Mouse (Mus musculus) neural tube, embryonic 15.5 days (tissue): Measurements from ENCODE around the gene Htt. TPM values are rescaled to one million over a fixed set of nuclear protein-coding genes. Genes with fewer than 3 reads are reported as not detected.
A peak's percentile ranks its signal among the peaks of the same experiment; 100 is the strongest.

Experiments used
- ATAC-seq: fragments of 200-750 bp; cut with Nextera tagmentation; 2 replicates; pipeline ENCODE4 v1.8.0; 2017; ENCODE audit warnings: mild to moderate bottlenecking, moderate TSS enrichment, moderate library complexity; ENCODE audit not compliant: low FRiP score
- H3K27ac ChIP-seq: fragments of 300-500 bp; sonication (generic); replicated peaks from 2 replicates; pipeline ENCODE4 v1.5.1; 2015; ENCODE audit warnings: mild to moderate bottlenecking, inconsistent platforms
- H3K27me3 ChIP-seq: fragments of 300-500 bp; sonication (generic); replicated peaks from 2 replicates; pipeline ENCODE4 v1.6.1; 2015; ENCODE audit warnings: inconsistent platforms
- H3K36me3 ChIP-seq: fragments of 300-500 bp; sonication (generic); 2 replicates; pipeline ENCODE4 v1.6.1; 2015; ENCODE audit warnings: inconsistent platforms
- H3K4me1 ChIP-seq: fragments of 300-500 bp; sonication (generic); 2 replicates; pipeline ENCODE4 v1.6.1; 2015; ENCODE audit warnings: inconsistent platforms
- H3K4me2 ChIP-seq: fragments of 300-500 bp; sonication (generic); 2 replicates; pipeline ENCODE4 v1.6.1; 2015; ENCODE audit warnings: inconsistent platforms, mild to moderate bottlenecking, moderate library complexity
- H3K4me3 ChIP-seq: fragments of 300-500 bp; sonication (generic); replicated peaks from 2 replicates; pipeline ENCODE4 v1.5.1; 2015; ENCODE audit warnings: mild to moderate bottlenecking, inconsistent platforms
- H3K9ac ChIP-seq: fragments of 300-500 bp; sonication (generic); replicated peaks from 2 replicates; pipeline ENCODE4 v1.6.1; 2015; ENCODE audit warnings: mild to moderate bottlenecking, inconsistent platforms
- H3K9me3 ChIP-seq: fragments of 300-500 bp; sonication (generic); replicated peaks from 2 replicates; pipeline ENCODE4 v1.6.1; 2016; ENCODE audit warnings: inconsistent platforms
- WGBS: fragments of 180-500 bp; shearing (Covaris S2); methylation state at CpG from one replicate; pipeline ENCODE4 v1.1.7; 2015; ENCODE audit warnings: mixed read lengths; 5-methylcytosine and 5-hydroxymethylcytosine counted together
- polyA plus RNA-seq: library from polyadenylated mRNA; unstranded; fragments of >200 nt; fragmentation: Nextera tagmentation; extraction: Ambion mirVana; gene quantifications from 2 replicates; pipeline ENCODE4 v1.2.1, GENCODE M21; 2015

The Htt gene
- polyA plus RNA-seq, 1 experiment from 2014 or later, result 14.0 TPM

GRCm38 (mm10) chr5:34943428-34943827 lies 181.9 kb downstream of the Htt start:
- Histone ChIP-seq H3K4me3 (no peak overlapping the region), H3K4me2 (no peak overlapping the region), H3K4me1 (peaks cover 12% of the 10 kb centered on the region), H3K9ac (no peak overlapping the region), H3K9me3 (no peaks in the 10 kb centered on the region), H3K36me3 (no peaks in the 10 kb centered on the region), H3K27me3 (no peaks in the 10 kb centered on the region), H3K27ac (no peak overlapping the region)
- 91% methylated on average over 3 of the region's 3 CpGs for WGBS
- no peak for ATAC-seq

- H3K36me3 ChIP-seq, result no peaks in the 10 kb centered on the region
- peak within 1 kb of the TSS; percentile 82 for H3K4me2 ChIP-seq
- H3K4me3 ChIP-seq, result peak within 1 kb of the TSS; percentile 87
- H3K9me3 ChIP-seq, result no peaks in the 10 kb centered on the region
- WGBS, result under 1% methylated on average over 58 of the region's 84 CpGs
- no peaks in the 10 kb centered on the region for H3K27me3 ChIP-seq
- H3K4me1 ChIP-seq, result peaks cover 42% of the 10 kb centered on the region
- H3K27ac ChIP-seq, result peak within 1 kb of the TSS; percentile 87
- H3K9ac ChIP-seq, result peak within 1 kb of the TSS; percentile 91
- ATAC-seq, result peak; percentile 90
Measured at GRCm38 (mm10) chr5:34948861-34949760, 187.6 kb downstream of the Htt start, which contains the start of gene Rgs12. Gene Rgs12, plus strand, starts transcription at chr5:34949445.

GRCm38 (mm10) chr5:34949769-34950211 lies 188.2 kb downstream of the Htt start:
- Histone ChIP-seq H3K4me2 (peak overlapping the region; percentile 82), H3K9ac (peak overlapping the region; percentile 91), H3K27me3 (no peaks in the 10 kb centered on the region), H3K36me3 (no peaks in the 10 kb centered on the region), H3K9me3 (no peaks in the 10 kb centered on the region), H3K27ac (peak overlapping the region; percentile 87), H3K4me3 (peak overlapping the region; percentile 87), H3K4me1 (peaks cover 49% of the 10 kb centered on the region)
- WGBS, result 0% methylated on average over 12 of the region's 12 CpGs
- peak; percentile 28 for ATAC-seq

- Histone ChIP-seq H3K27ac (peak overlapping the region; percentile 87), H3K4me3 (peak overlapping the region; percentile 87), H3K9ac (peak overlapping the region; percentile 91; the same call in 1 of the 2 replicates), H3K4me1 (peaks cover 51% of the 10 kb centered on the region), H3K9me3 (no peaks in the 10 kb centered on the region), H3K4me2 (peak overlapping the region; percentile 82), H3K36me3 (no peaks in the 10 kb centered on the region), H3K27me3 (no peaks in the 10 kb centered on the region)
- 67% methylated on average over 6 of the region's 6 CpGs for WGBS
- no peak for ATAC-seq
Measured at GRCm38 (mm10) chr5:34950486-34951160, 189.1 kb downstream of the Htt start.

- no peaks in the 10 kb centered on the region for H3K27me3 ChIP-seq
- peak overlapping the region; percentile 82 for H3K4me2 ChIP-seq
- H3K9me3 ChIP-seq, result no peaks in the 10 kb centered on the region
- ATAC-seq, result no peak
- no peak overlapping the region for H3K9ac ChIP-seq
- H3K4me3 ChIP-seq, result no peak overlapping the region
- no peaks in the 10 kb centered on the region for H3K36me3 ChIP-seq
- H3K27ac ChIP-seq, result peak overlapping the region; percentile 87; the same call in 1 of the 2 replicates
- peaks cover 58% of the 10 kb centered on the region for H3K4me1 ChIP-seq
- 88% methylated on average over 8 of the region's 8 CpGs for WGBS
Measured at GRCm38 (mm10) chr5:34951161-34951834, 189.8 kb downstream of the Htt start.

- Histone ChIP-seq H3K9me3 (no peaks in the 10 kb centered on the region), H3K4me3 (no peak overlapping the region), H3K27me3 (no peaks in the 10 kb centered on the region), H3K27ac (0 out of 2 replicates have a peak overlapping the region, but pooled peaks have one; percentile 13), H3K4me1 (peaks cover 73% of the 10 kb centered on the region), H3K9ac (no peak overlapping the region), H3K4me2 (no peak overlapping the region), H3K36me3 (no peaks in the 10 kb centered on the region)
- WGBS, result 46% methylated on average over 6 of the region's 6 CpGs
- ATAC-seq, result no peak
Measured at GRCm38 (mm10) chr5:34954508-34954907, 193.0 kb downstream of the Htt start.

- H3K4me3 ChIP-seq, result no peak overlapping the region
- no peaks in the 10 kb centered on the region for H3K27me3 ChIP-seq
- no peaks in the 10 kb centered on the region for H3K36me3 ChIP-seq
- WGBS, result 40% methylated on average over 5 of the region's 5 CpGs
- H3K4me2 ChIP-seq, result no peak overlapping the region
- peaks cover 63% of the 10 kb centered on the region for H3K4me1 ChIP-seq
- no peak for ATAC-seq
- no peak overlapping the region for H3K9ac ChIP-seq
- no peak overlapping the region for H3K27ac ChIP-seq
- no peaks in the 10 kb centered on the region for H3K9me3 ChIP-seq
Measured at GRCm38 (mm10) chr5:34955630-34956029, 194.1 kb downstream of the Htt start.

GRCm38 (mm10) chr5:34956151-34956550 lies 194.6 kb downstream of the Htt start:
- no peaks in the 10 kb centered on the region for H3K36me3 ChIP-seq
- no peaks in the 10 kb centered on the region for H3K9me3 ChIP-seq
- ATAC-seq, result no peak
- H3K4me3 ChIP-seq, result no peak overlapping the region
- WGBS, result 91% methylated on average over 7 of the region's 7 CpGs
- peaks cover 58% of the 10 kb centered on the region for H3K4me1 ChIP-seq
- no peak overlapping the region for H3K27ac ChIP-seq
- H3K27me3 ChIP-seq, result no peaks in the 10 kb centered on the region
- no peak overlapping the region for H3K4me2 ChIP-seq
- H3K9ac ChIP-seq, result no peak overlapping the region

- H3K36me3 ChIP-seq, result no peaks in the 10 kb centered on the region
- H3K4me2 ChIP-seq, result no peak overlapping the region
- peaks cover 54% of the 10 kb centered on the region for H3K4me1 ChIP-seq
- no peak overlapping the region for H3K9ac ChIP-seq
- no peak overlapping the region for H3K4me3 ChIP-seq
- H3K9me3 ChIP-seq, result no peaks in the 10 kb centered on the region
- 73% methylated on average over 2 of the region's 2 CpGs for WGBS
- H3K27me3 ChIP-seq, result no peaks in the 10 kb centered on the region
- ATAC-seq, result peak; percentile 42; the same call in 1 of the 2 replicates
- H3K27ac ChIP-seq, result 0 out of 2 replicates have a peak overlapping the region, but pooled peaks have one; percentile 37
Measured at GRCm38 (mm10) chr5:34957015-34957414, 195.5 kb downstream of the Htt start.

GRCm38 (mm10) chr5:34960021-34960420 lies 198.5 kb downstream of the Htt start:
- Histone ChIP-seq H3K36me3 (peaks cover 5% of the 10 kb centered on the region), H3K4me1 (peaks cover 48% of the 10 kb centered on the region), H3K4me2 (no peak overlapping the region), H3K9ac (no peak overlapping the region), H3K27ac (no peak overlapping the region), H3K9me3 (no peaks in the 10 kb centered on the region), H3K27me3 (no peaks in the 10 kb centered on the region), H3K4me3 (no peak overlapping the region)
- ATAC-seq, result no peak
- WGBS, result 93% methylated on average over 1 of the region's 1 CpGs
